Mouse (Mus musculus): ENCODE data around the gene Wfdc11. TPM values are rescaled to one million over a fixed set of nuclear protein-coding genes. Genes with fewer than 3 reads are reported as not detected.
"Not testable (repeated sequence)": the region's sequence is repeated elsewhere in the genome, so short reads cannot be mapped to it uniquely, and the experiment has no call there.

Gene Wfdc11
- polyA plus RNA-seq, 1 experiment from 2014 or later, result not detected

GRCm38 (mm10) chr2:164621775-164622174 lies 52.1 kb downstream of the Wfdc11 start:
- Histone ChIP-seq H3K4me1 (no peaks in the 10 kb centered on the region), H3K27ac (no peak overlapping the region), H3K27me3 (replicated peaks) (no peaks in the 10 kb centered on the region), H3K4me3 (no peak overlapping the region), H3K4me2 (replicated peaks) (no peak overlapping the region), H3K9me3 (no peaks in the 10 kb centered on the region), H3K9ac (no peak overlapping the region), H3K36me3 (no peaks in the 10 kb centered on the region)
- ATAC-seq (ENCODE audit: low FRiP score, low read depth), result no peak
- WGBS, result 86% methylated on average over 4 of the region's 4 CpGs

DNA sequence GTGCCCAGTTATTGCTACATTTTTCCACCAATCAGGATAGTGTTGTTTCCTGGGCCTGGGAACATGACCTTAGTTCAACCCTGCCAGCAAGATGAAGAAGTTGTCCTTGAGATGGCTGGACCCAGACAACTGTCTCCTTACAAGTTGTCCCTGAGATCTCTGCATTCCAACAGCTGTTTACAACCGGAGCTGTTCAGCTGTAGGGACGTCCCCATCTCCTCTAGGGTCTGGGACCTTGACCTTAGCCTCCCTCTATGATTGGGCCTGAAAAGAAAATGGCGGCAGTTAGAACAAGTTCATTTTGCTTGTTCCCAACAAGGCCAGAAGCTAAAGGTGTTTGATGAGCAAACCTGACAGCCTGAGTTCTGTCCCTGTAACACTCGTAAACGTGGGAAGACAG lies 54.8 kb downstream of the Wfdc11 start:
- WGBS, result 77% methylated on average over 5 of the region's 5 CpGs
- Histone ChIP-seq H3K9me3 (no peaks in the 10 kb centered on the region), H3K4me1 (no peaks in the 10 kb centered on the region)

DNA sequence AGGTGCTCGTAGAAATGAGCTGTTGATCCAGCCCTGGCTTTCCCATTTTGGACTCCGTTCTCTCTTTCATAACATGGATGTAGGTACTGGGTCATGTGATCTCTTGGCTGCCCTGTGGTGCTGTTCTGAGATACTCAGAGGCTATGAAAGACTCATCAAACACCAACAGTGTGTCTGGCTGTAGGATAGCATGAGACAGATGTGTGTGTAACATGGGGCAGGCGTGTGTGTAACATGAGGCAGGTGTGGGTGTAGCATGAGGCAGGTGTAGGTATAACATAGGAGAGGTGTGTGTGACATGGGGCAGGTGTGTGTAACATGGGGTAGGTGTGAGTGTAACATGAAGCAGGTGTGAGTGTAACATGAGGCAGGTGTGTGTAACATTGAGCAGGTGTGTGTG lies 58.5 kb downstream of the Wfdc11 start:
- H3K27ac ChIP-seq, result no peak overlapping the region
- H3K4me3 ChIP-seq, result no peak overlapping the region
- no peak for ATAC-seq (ENCODE audit: low FRiP score, low read depth)
- H3K9me3 ChIP-seq, result no peaks in the 10 kb centered on the region
- no peaks in the 10 kb centered on the region for H3K4me1 ChIP-seq
- H3K4me2 ChIP-seq (replicated peaks), result no peak overlapping the region
- no peaks in the 10 kb centered on the region for H3K27me3 ChIP-seq (replicated peaks)
- no peaks in the 10 kb centered on the region for H3K36me3 ChIP-seq
- WGBS, result 92% methylated on average over 3 of the region's 3 CpGs
- H3K9ac ChIP-seq, result no peak overlapping the region

More for the DNA sequence above, 54.8 kb downstream of the Wfdc11 start:
- Histone ChIP-seq H3K27me3 (replicated peaks) (no peaks in the 10 kb centered on the region), H3K4me2 (replicated peaks) (no peak overlapping the region), H3K27ac (no peak overlapping the region), H3K36me3 (no peaks in the 10 kb centered on the region), H3K4me3 (no peak overlapping the region), H3K9ac (no peak overlapping the region)
- no peak for ATAC-seq (ENCODE audit: low FRiP score, low read depth)

- H3K9me3 ChIP-seq; H3K9ac ChIP-seq; H3K27me3 ChIP-seq (replicated peaks); H3K27ac ChIP-seq; ATAC-seq (ENCODE audit: low FRiP score, low read depth); H3K4me2 ChIP-seq (replicated peaks); H3K4me3 ChIP-seq; H3K4me1 ChIP-seq; H3K36me3 ChIP-seq: not testable (repeated sequence)
- 80% methylated on average over 8 of the region's 8 CpGs for WGBS
Measured at GRCm38 (mm10) chr2:164613471-164613870, 60.4 kb downstream of the Wfdc11 start, which contains the start of the genes Wfdc6b and Wfdc8. Gene Wfdc6b (plus strand): TSS chr2:164613522. Gene Wfdc8 (minus strand): TSS chr2:164613626.

Other genes with a start within 250 kb of the Wfdc11 start
- 9.7 and 11.7 TPM in 2 replicates for gene Sdc4, start 230.2 kb downstream of the Wfdc11 start, polyA plus RNA-seq (2016; fragmentation: Nextera tagmentation; extraction: Ambion mirVana)
- gene Sys1, start 217.1 kb downstream of the Wfdc11 start, polyA plus RNA-seq (2016; fragmentation: Nextera tagmentation; extraction: Ambion mirVana), result 72.8 and 82.7 TPM in 2 replicates
- 6.0 and 6.5 TPM in 2 replicates for gene Gm20458, start 213.1 kb downstream of the Wfdc11 start, polyA plus RNA-seq (2016; fragmentation: Nextera tagmentation; extraction: Ambion mirVana)
- gene Trp53tg5, start 200.4 kb downstream of the Wfdc11 start, polyA plus RNA-seq (2016; fragmentation: Nextera tagmentation; extraction: Ambion mirVana), result not detected in 2 replicates
- 5.8 and 7.0 TPM in 2 replicates for gene Dbndd2, start 188.0 kb downstream of the Wfdc11 start, polyA plus RNA-seq (2016; fragmentation: Nextera tagmentation; extraction: Ambion mirVana)
- gene Pigt, start 176.6 kb downstream of the Wfdc11 start, polyA plus RNA-seq (2016; fragmentation: Nextera tagmentation; extraction: Ambion mirVana), result 50.0 and 55.3 TPM in 2 replicates
- gene Wfdc2, start 111.7 kb downstream of the Wfdc11 start, polyA plus RNA-seq (2016; fragmentation: Nextera tagmentation; extraction: Ambion mirVana), result 5.1 and 6.5 TPM in 2 replicates
- not detected in 2 replicates for gene Spint3, start 100.6 kb downstream of the Wfdc11 start, polyA plus RNA-seq (2016; fragmentation: Nextera tagmentation; extraction: Ambion mirVana)
- not detected in 2 replicates for gene Wfdc6a, start 88.6 kb downstream of the Wfdc11 start, polyA plus RNA-seq (2016; fragmentation: Nextera tagmentation; extraction: Ambion mirVana)
- not detected in 2 replicates for gene Eppin, start 80.5 kb downstream of the Wfdc11 start, polyA plus RNA-seq (2016; fragmentation: Nextera tagmentation; extraction: Ambion mirVana)
- not detected in 2 replicates for gene Wfdc6b, start 60.6 kb downstream of the Wfdc11 start, polyA plus RNA-seq (2016; fragmentation: Nextera tagmentation; extraction: Ambion mirVana)
- not detected in 2 replicates for gene Wfdc8, start 60.5 kb downstream of the Wfdc11 start, polyA plus RNA-seq (2016; fragmentation: Nextera tagmentation; extraction: Ambion mirVana)
- gene Wfdc16, start 35.3 kb downstream of the Wfdc11 start, polyA plus RNA-seq (2016; fragmentation: Nextera tagmentation; extraction: Ambion mirVana), result not detected in 2 replicates
- gene Wfdc10, start 18.0 kb downstream of the Wfdc11 start, polyA plus RNA-seq (2016; fragmentation: Nextera tagmentation; extraction: Ambion mirVana), result 0.48 and 0.51 TPM in 2 replicates
- not detected in 2 replicates for gene Wfdc9, start 17.5 kb downstream of the Wfdc11 start, polyA plus RNA-seq (2016; fragmentation: Nextera tagmentation; extraction: Ambion mirVana)
- not detected in 2 replicates for gene Wfdc13, start 11.0 kb upstream of the Wfdc11 start, polyA plus RNA-seq (2016; fragmentation: Nextera tagmentation; extraction: Ambion mirVana)
- gene Spint4, start 24.4 kb upstream of the Wfdc11 start, polyA plus RNA-seq (2016; fragmentation: Nextera tagmentation; extraction: Ambion mirVana), result not detected in 2 replicates
- not detected in 2 replicates for gene Spint5, start 41.2 kb upstream of the Wfdc11 start, polyA plus RNA-seq (2016; fragmentation: Nextera tagmentation; extraction: Ambion mirVana)
- gene Wfdc3, start 71.8 kb upstream of the Wfdc11 start, polyA plus RNA-seq (2016; fragmentation: Nextera tagmentation; extraction: Ambion mirVana), result 0.44 and 0.72 TPM in 2 replicates
- gene Dnttip1, start 71.9 kb upstream of the Wfdc11 start, polyA plus RNA-seq (2016; fragmentation: Nextera tagmentation; extraction: Ambion mirVana), result 85.6 and 92.2 TPM in 2 replicates
- 311 and 340 TPM in 2 replicates for gene Ube2c, start 95.8 kb upstream of the Wfdc11 start, polyA plus RNA-seq (2016; fragmentation: Nextera tagmentation; extraction: Ambion mirVana)
- gene Tnnc2, start 105.9 kb upstream of the Wfdc11 start, polyA plus RNA-seq (2016; fragmentation: Nextera tagmentation; extraction: Ambion mirVana), result 26.2 and 36.5 TPM in 2 replicates
- gene Snx21, start 111.7 kb upstream of the Wfdc11 start, polyA plus RNA-seq (2016; fragmentation: Nextera tagmentation; extraction: Ambion mirVana), result 14.2 and 15.6 TPM in 2 replicates
- 15.9 and 19.6 TPM in 2 replicates for gene Acot8, start 130.8 kb upstream of the Wfdc11 start, polyA plus RNA-seq (2016; fragmentation: Nextera tagmentation; extraction: Ambion mirVana)
- 11.8 and 14.1 TPM in 2 replicates for gene Zswim3, start 131.0 kb upstream of the Wfdc11 start, polyA plus RNA-seq (2016; fragmentation: Nextera tagmentation; extraction: Ambion mirVana)
- 22.8 and 23.7 TPM in 2 replicates for gene Zswim1, start 148.6 kb upstream of the Wfdc11 start, polyA plus RNA-seq (2016; fragmentation: Nextera tagmentation; extraction: Ambion mirVana)
- not detected in 2 replicates for gene Spata25, start 154.4 kb upstream of the Wfdc11 start, polyA plus RNA-seq (2016; fragmentation: Nextera tagmentation; extraction: Ambion mirVana)
- gene Ctsa, start 158.8 kb upstream of the Wfdc11 start, polyA plus RNA-seq (2016; fragmentation: Nextera tagmentation; extraction: Ambion mirVana), result 105 and 114 TPM in 2 replicates
- gene Neurl2, start 159.4 kb upstream of the Wfdc11 start, polyA plus RNA-seq (2016; fragmentation: Nextera tagmentation; extraction: Ambion mirVana), result 4.5 and 5.6 TPM in 2 replicates
- gene Pltp, start 183.6 kb upstream of the Wfdc11 start, polyA plus RNA-seq (2016; fragmentation: Nextera tagmentation; extraction: Ambion mirVana), result 87.9 and 93.1 TPM in 2 replicates
- 83.4 and 86.4 TPM in 2 replicates for gene Pcif1, start 205.2 kb upstream of the Wfdc11 start, polyA plus RNA-seq (2016; fragmentation: Nextera tagmentation; extraction: Ambion mirVana)
- 14.5 and 17.2 TPM in 2 replicates for gene Zfp335, start 237.7 kb upstream of the Wfdc11 start, polyA plus RNA-seq (2016; fragmentation: Nextera tagmentation; extraction: Ambion mirVana)